Mouse (Mus musculus): ENCODE results near the gene Mylk4. TPM values are rescaled to one million over a fixed set of nuclear protein-coding genes. Genes with fewer than 3 reads are reported as not detected.

The Mylk4 gene
- polyA plus RNA-seq, 1 experiment, result not detected

DNA sequence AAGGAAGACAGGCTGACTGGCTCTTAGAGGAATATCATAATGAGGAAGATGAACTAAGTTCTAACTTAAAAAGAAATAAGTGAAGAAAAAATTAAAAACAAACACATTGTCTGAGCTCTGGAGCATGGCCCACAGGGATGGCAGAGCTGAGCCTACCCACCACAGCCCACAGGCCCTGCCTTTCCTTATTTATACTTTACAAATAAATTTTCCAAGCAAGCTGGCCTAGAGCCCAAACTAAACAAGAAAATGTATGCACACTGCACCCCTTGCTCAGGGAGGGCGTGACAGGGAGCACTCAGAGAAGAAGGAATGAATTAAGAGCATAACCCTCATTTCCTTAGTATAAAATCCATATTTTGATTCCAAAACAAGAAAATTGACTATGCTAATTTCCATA, 82.2 kb downstream of the Mylk4 start:
- 55% methylated on average over 1 of the region's 1 CpGs for WGBS
- no peak overlapping the region for H3K27ac ChIP-seq (ENCODE audit: insufficient read depth, low read depth, low read length)
- H3K27me3 ChIP-seq (ENCODE audit: control insufficient read depth, insufficient read depth, low read length), result 0 out of 2 replicates have a peak, but pooled peaks cover 3% of the 10 kb centered on the region
- no peaks in the 10 kb centered on the region for H3K4me1 ChIP-seq (ENCODE audit: control insufficient read depth, insufficient read depth, insufficient read length, low read length)
- no peaks in the 10 kb centered on the region for H3K36me3 ChIP-seq (ENCODE audit: control insufficient read depth, insufficient read depth, low read length)
- no peak for TF ChIP-seq CTCF (IDR thresholded peaks at IDR 0.05; ENCODE audit: extremely low read depth, insufficient read length, insufficient replicate concordance, low read depth, low read length)
- H3K4me3 ChIP-seq (ENCODE audit: low read depth, low read length), result no peak overlapping the region

DNA sequence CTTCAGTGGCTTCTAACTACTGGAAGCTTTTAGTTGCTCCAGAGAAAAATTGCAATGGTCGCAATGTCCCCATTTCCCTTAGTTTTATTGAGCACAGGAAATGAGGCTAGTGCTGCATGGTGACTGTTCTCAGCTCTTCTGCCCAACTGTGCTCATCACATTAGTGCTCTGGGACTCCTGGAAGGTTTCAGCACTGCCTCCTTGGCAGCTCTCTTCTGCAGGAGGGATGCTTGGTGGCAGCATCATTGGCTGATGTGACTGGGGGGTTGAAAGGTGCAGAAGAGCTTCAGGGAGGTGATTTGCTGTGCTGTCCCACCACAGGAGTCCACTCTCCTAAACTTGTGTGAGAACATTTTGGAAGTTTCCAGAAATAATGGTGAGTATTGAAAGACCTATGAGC, 84.4 kb downstream of the Mylk4 start:
- no peak overlapping the region for H3K27ac ChIP-seq (ENCODE audit: insufficient read depth, low read depth, low read length)
- no peaks in the 10 kb centered on the region for H3K36me3 ChIP-seq (ENCODE audit: control insufficient read depth, insufficient read depth, low read length)
- H3K4me1 ChIP-seq (ENCODE audit: control insufficient read depth, insufficient read depth, insufficient read length, low read length), result no peaks in the 10 kb centered on the region
- H3K4me3 ChIP-seq (ENCODE audit: low read depth, low read length), result no peak overlapping the region
- no peak for TF ChIP-seq CTCF (IDR thresholded peaks at IDR 0.05; ENCODE audit: extremely low read depth, insufficient read length, insufficient replicate concordance, low read depth, low read length)
- H3K27me3 ChIP-seq (ENCODE audit: control insufficient read depth, insufficient read depth, low read length), result 0 out of 2 replicates have a peak, but pooled peaks cover 3% of the 10 kb centered on the region
- WGBS, result 94% methylated on average over 1 of the region's 1 CpGs

- H3K27ac ChIP-seq (ENCODE audit: insufficient read depth, low read depth, low read length), result no peak overlapping the region
- no peaks in the 10 kb centered on the region for H3K4me1 ChIP-seq (ENCODE audit: control insufficient read depth, insufficient read depth, insufficient read length, low read length)
- TF ChIP-seq CTCF (IDR thresholded peaks at IDR 0.05; ENCODE audit: extremely low read depth, insufficient read length, insufficient replicate concordance, low read depth, low read length) (no peak), POLR2A (IDR thresholded peaks at IDR 0.05; ENCODE audit: low read depth, low read length) (no peak)
- H3K27me3 ChIP-seq (ENCODE audit: control insufficient read depth, insufficient read depth, low read length), result 0 out of 2 replicates have a peak, but pooled peaks cover 3% of the 10 kb centered on the region
- H3K4me3 ChIP-seq (ENCODE audit: low read depth, low read length), result no peak overlapping the region
- H3K36me3 ChIP-seq (ENCODE audit: control insufficient read depth, insufficient read depth, low read length), result no peaks in the 10 kb centered on the region
- 87% methylated on average over 3 of the region's 3 CpGs for WGBS
Measured at GRCm38 (mm10) chr13:32698956-32699355, 84.8 kb downstream of the Mylk4 start.

DNA sequence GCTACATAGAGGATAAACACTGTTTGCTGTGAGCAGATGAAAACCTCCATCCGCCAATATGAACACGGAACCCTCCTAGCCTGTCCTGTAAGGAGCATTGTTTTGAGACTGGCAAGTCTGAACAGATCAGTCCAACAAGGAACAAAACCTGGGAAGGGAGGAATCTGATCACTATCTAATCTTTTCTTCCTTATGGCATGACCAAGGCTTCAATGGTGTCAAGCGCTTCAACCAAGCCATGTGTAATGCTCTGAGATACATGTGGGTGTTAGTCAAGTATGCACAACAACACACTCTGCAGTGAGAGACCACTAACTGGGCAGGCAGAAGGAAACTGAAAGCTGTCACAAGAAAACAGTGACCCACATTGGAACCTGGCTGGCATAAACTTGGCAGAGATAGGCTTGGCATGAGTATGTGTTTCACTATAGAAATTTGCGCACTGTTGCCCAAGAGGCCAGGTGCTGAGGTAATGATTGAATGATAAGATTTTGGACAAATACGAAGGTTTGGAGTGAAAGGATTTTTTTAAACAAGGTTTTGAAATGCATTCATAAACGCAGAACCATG, 89.8 kb downstream of the Mylk4 start:
- TF ChIP-seq POLR2A (IDR thresholded peaks at IDR 0.05; ENCODE audit: low read depth, low read length), result no peak
- TF ChIP-seq CTCF (IDR thresholded peaks at IDR 0.05; ENCODE audit: extremely low read depth, insufficient read length, insufficient replicate concordance, low read depth, low read length), result no peak
- Histone ChIP-seq H3K36me3 (ENCODE audit: control insufficient read depth, insufficient read depth, low read length) (no peaks in the 10 kb centered on the region), H3K27ac (ENCODE audit: insufficient read depth, low read depth, low read length) (no peak overlapping the region), H3K4me3 (ENCODE audit: low read depth, low read length) (no peak overlapping the region), H3K4me1 (ENCODE audit: control insufficient read depth, insufficient read depth, insufficient read length, low read length) (no peaks in the 10 kb centered on the region), H3K27me3 (ENCODE audit: control insufficient read depth, insufficient read depth, low read length) (no peaks in the 10 kb centered on the region)
- 68% methylated on average over 6 of the region's 6 CpGs for WGBS

DNA sequence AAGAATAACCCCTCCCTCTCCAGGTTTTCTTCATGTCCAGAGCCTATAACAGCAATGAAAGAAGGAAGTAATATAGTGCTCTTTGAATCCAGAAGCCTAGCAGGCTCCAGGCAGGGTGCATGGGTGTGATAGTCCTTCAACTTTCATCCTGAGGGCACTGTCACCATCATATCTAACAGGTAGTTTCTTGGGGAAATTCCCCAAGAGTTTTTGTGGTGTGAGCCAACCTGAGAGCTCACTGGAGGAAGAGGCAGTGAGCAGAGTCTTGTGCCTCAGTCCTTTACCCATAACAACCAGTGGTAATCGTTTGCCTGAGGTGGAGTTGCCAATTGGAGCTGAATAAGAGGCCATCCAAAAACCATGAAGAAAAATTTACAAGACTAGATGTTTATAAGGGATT, 91.2 kb downstream of the Mylk4 start:
- H3K4me3 ChIP-seq (ENCODE audit: low read depth, low read length), result no peak overlapping the region
- 49% methylated on average over 1 of the region's 1 CpGs for WGBS

DNA sequence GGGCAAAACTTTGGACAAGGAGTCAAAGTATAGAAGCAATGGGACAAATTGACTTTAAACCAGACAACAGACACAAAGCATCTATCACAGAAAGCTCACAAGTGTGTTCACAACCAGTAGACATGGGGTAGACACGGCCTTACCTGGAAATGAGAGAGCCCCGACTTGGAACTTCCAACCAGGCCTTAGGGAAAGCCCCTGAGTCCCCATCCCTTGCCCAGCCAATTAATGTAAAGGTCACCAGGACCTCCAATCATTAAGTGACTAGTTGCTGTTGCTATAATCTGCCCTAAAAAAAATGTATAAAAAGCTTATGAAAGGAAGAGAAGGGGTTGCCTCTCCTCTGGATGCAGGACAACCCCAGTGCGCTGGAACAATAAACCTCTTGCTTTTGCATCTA, 93.5 kb downstream of the Mylk4 start:
- Histone ChIP-seq H3K4me3 (ENCODE audit: low read depth, low read length) (no peak overlapping the region), H3K27ac (ENCODE audit: insufficient read depth, low read depth, low read length) (no peak overlapping the region), H3K27me3 (ENCODE audit: control insufficient read depth, insufficient read depth, low read length) (no peaks in the 10 kb centered on the region), H3K36me3 (ENCODE audit: control insufficient read depth, insufficient read depth, low read length) (no peaks in the 10 kb centered on the region), H3K4me1 (ENCODE audit: control insufficient read depth, insufficient read depth, insufficient read length, low read length) (no peaks in the 10 kb centered on the region)
- 83% methylated on average over 3 of the region's 3 CpGs for WGBS
- TF ChIP-seq POLR2A (IDR thresholded peaks at IDR 0.05; ENCODE audit: low read depth, low read length) (no peak), CTCF (IDR thresholded peaks at IDR 0.05; ENCODE audit: extremely low read depth, insufficient read length, insufficient replicate concordance, low read depth, low read length) (no peak)

More for the DNA sequence above, 91.2 kb downstream of the Mylk4 start:
- TF ChIP-seq POLR2A (IDR thresholded peaks at IDR 0.05; ENCODE audit: low read depth, low read length), result no peak
- TF ChIP-seq CTCF (IDR thresholded peaks at IDR 0.05; ENCODE audit: extremely low read depth, insufficient read length, insufficient replicate concordance, low read depth, low read length), result no peak
- Histone ChIP-seq H3K36me3 (ENCODE audit: control insufficient read depth, insufficient read depth, low read length) (no peaks in the 10 kb centered on the region), H3K27me3 (ENCODE audit: control insufficient read depth, insufficient read depth, low read length) (no peaks in the 10 kb centered on the region), H3K4me1 (ENCODE audit: control insufficient read depth, insufficient read depth, insufficient read length, low read length) (no peaks in the 10 kb centered on the region), H3K27ac (ENCODE audit: insufficient read depth, low read depth, low read length) (no peak overlapping the region)

DNA sequence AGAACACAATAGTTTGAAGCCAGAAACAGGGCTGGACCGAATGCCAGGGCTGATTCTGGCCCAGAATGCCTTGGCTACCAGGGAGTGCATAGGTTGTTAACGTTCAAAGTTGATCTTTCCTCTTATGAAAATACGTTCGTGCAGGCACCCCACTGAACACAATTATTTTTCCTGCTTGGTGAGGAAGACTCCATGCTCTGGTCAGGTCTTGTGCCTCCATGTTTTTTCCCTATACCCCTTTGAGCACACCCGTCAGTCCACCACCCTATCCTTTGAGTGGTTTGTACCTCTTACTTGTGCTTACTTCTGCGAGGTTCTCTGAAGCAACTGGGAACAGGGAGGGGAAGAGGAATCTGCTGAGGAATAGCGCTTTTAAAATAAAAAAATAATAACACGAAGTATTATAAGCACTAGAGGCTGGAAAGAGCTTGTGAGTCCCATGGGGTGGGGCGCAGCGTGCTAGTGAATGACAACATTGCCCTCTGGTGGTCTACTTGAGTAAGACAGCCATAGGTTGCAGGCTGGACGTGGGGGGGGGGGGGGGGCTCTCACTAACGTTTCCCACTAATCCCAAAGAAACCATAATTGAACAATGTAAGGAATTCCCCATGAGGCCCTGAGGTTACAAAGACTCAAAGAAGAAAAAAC, 102.8 kb downstream of the Mylk4 start:
- Histone ChIP-seq H3K4me1 (ENCODE audit: control insufficient read depth, insufficient read depth, insufficient read length, low read length) (no peaks in the 10 kb centered on the region), H3K4me3 (ENCODE audit: low read depth, low read length) (no peak overlapping the region), H3K36me3 (ENCODE audit: control insufficient read depth, insufficient read depth, low read length) (no peaks in the 10 kb centered on the region), H3K27me3 (ENCODE audit: control insufficient read depth, insufficient read depth, low read length) (no peaks in the 10 kb centered on the region), H3K27ac (ENCODE audit: insufficient read depth, low read depth, low read length) (no peak overlapping the region)
- 33% methylated on average over 12 of the region's 12 CpGs for WGBS
- TF ChIP-seq POLR2A (IDR thresholded peaks at IDR 0.05; ENCODE audit: low read depth, low read length) (no peak), CTCF (IDR thresholded peaks at IDR 0.05; ENCODE audit: extremely low read depth, insufficient read length, insufficient replicate concordance, low read depth, low read length) (peak; percentile 61; the same call in 1 of the 2 replicates)
